Mouse (Mus musculus) cerebellum, postnatal 14 days (tissue): ENCODE data around the gene Fkbp5.
A peak's percentile ranks its signal among the peaks of the same experiment; 100 is the strongest.

ENCODE experiments used
- DNase-seq, 2 experiments: peaks; one replicate each; pipeline ENCODE4 v3.0.0; 2021; ENCODE audit warnings: mixed read lengths in 2 of 2

The Fkbp5 gene

GRCm38 (mm10) chr17:28502196-28502821, 15.0 kb downstream of the Fkbp5 start:
- no peak for DNase-seq

- DNase-seq: no peak
Measured at GRCm38 (mm10) chr17:28500465-28500864, 16.9 kb downstream of the Fkbp5 start.

- no peak for DNase-seq
Measured at GRCm38 (mm10) chr17:28499190-28499589, 18.1 kb downstream of the Fkbp5 start.

- no peak for DNase-seq
Measured at GRCm38 (mm10) chr17:28495832-28496231, 21.5 kb downstream of the Fkbp5 start.

GRCm38 (mm10) chr17:28491035-28491770, 26.1 kb downstream of the Fkbp5 start:
- DNase-seq: no peak

- DNase-seq: no peak
Measured at GRCm38 (mm10) chr17:28488258-28489013, 28.9 kb downstream of the Fkbp5 start.

- no peak for DNase-seq
Measured at GRCm38 (mm10) chr17:28487584-28488257, 29.6 kb downstream of the Fkbp5 start.

- peak; percentile 17 to 31 for DNase-seq
Measured at GRCm38 (mm10) chr17:28486720-28487119, 30.6 kb downstream of the Fkbp5 start.

GRCm38 (mm10) chr17:28485977-28486400, 31.3 kb downstream of the Fkbp5 start:
- peak; percentile 99 for DNase-seq

GRCm38 (mm10) chr17:28485446-28485948, 31.8 kb downstream of the Fkbp5 start:
- peak; percentile 63 to 64 for DNase-seq

GRCm38 (mm10) chr17:28484704-28485445, 32.5 kb downstream of the Fkbp5 start:
- DNase-seq: peak; percentile 68 to 78

GRCm38 (mm10) chr17:28477421-28477820, 39.9 kb downstream of the Fkbp5 start:
- no peak for DNase-seq

- no peak for DNase-seq
Measured at GRCm38 (mm10) chr17:28476441-28476840, 40.9 kb downstream of the Fkbp5 start.

GRCm38 (mm10) chr17:28475593-28476325, 41.6 kb downstream of the Fkbp5 start:
- no peak for DNase-seq

GRCm38 (mm10) chr17:28472696-28473095, 44.6 kb downstream of the Fkbp5 start:
- no peak for DNase-seq

- no peak for DNase-seq
Measured at GRCm38 (mm10) chr17:28470876-28471275, 46.5 kb downstream of the Fkbp5 start.

GRCm38 (mm10) chr17:28467749-28468148, 49.6 kb downstream of the Fkbp5 start:
- DNase-seq: no peak

- no peak for DNase-seq
Measured at GRCm38 (mm10) chr17:28465968-28466367, 51.4 kb downstream of the Fkbp5 start.

- peak; percentile 14 to 18 for DNase-seq
Measured at GRCm38 (mm10) chr17:28463701-28464443, 53.5 kb downstream of the Fkbp5 start.

- no peak for DNase-seq
Measured at GRCm38 (mm10) chr17:28460388-28460787, 56.9 kb downstream of the Fkbp5 start.

GRCm38 (mm10) chr17:28455098-28455497, 62.2 kb downstream of the Fkbp5 start:
- peak; percentile 22 to 46 for DNase-seq
